Mouse (Mus musculus) adrenal gland, postnatal 10 days (tissue): ENCODE data around the gene Dpm2. TPM values are rescaled to one million over a fixed set of nuclear protein-coding genes. Genes with fewer than 3 reads are reported as not detected.
A peak's percentile ranks its signal among the peaks of the same experiment; 100 is the strongest.

ENCODE experiments used
- DNase-seq: peaks from one replicate; pipeline ENCODE4 v3.0.0; 2021; ENCODE audit warnings: mixed read lengths
- long read RNA-seq, 2 experiments: library from polyadenylated mRNA; stranded (forward); transcript quantifications; one replicate each; pipeline ENCODE4 v2.0.0; 2021
- total RNA-seq, 2 experiments: library from RNA; stranded (reverse); gene quantifications; 2 replicates each; pipeline ENCODE4 v1.2.3; 2021

Dpm2 gene
- 10 to 100 TPM; 44.4 to 49.9 TPM for total RNA-seq
- long read RNA-seq, experiment 1, transcript Dpm2-201 (4 exons, 869 nt) = major isoform, 25 of 46 reads
- long read RNA-seq, experiment 1, transcript Dpm2-202 (3 exons, 655 nt) = minor isoform, 9 of 46 reads
- long read RNA-seq, experiment 1, partial matches to known transcripts = 7 of 46 reads
- long read RNA-seq, experiment 1, other reads (novel, unspliced or antisense) = 3 of 46 reads
- long read RNA-seq, experiment 2, transcript Dpm2-202 (3 exons, 655 nt) = minor isoform, 5 of 36 reads
- long read RNA-seq, experiment 2, transcript Dpm2-201 (4 exons, 869 nt) = major isoform, 23 of 36 reads
- long read RNA-seq, experiment 2, partial matches to known transcripts = 1 of 36 reads
- long read RNA-seq, experiment 2, other reads (novel, unspliced or antisense) = 5 of 36 reads

DNA sequence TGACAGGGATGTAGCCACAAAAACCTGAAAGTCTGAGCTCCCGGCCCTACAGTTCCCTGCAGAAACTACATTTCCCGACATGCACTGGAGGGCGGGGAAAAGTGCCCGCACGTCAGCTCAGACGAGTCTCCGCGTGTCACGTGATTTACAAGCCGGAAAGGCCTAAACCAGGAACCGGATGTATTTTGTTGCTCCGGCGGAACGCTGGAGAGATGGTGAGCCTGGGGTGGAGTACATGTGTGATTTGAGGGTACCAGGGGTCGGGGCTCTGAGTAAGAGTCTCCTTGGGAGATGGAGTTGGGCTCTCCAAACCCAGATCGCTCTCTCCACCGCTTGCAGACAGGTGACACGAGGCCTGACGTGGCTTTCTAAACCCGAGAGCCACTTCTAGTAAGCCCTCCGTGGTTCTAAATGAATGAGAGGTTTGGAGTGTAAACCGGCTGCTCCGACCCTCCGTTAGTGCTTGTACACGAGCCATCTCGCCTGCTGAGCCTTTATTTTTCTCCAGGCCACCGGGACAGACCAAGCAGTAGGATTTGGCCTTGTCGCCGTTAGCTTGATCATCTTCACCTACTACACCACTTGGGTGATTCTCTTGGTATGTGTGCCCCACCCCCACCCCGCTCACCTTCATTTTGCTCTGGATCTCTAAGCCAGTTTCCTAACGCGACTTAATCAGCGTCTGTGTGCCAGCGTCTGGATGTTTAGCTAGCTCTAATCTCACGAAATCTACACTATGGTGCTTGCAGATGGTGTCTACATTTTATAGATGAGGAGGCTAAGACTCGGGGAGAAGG, at the start of gene Dpm2:
Gene Dpm2 (plus strand): TSS at position 161 of the 797 bp plus-strand sequence.
- DNase-seq = peak; percentile 93

GRCm38 (mm10) chr2:32524536-32525031, 46.1 kb upstream of the Dpm2 start:
- DNase-seq = no peak

DNA sequence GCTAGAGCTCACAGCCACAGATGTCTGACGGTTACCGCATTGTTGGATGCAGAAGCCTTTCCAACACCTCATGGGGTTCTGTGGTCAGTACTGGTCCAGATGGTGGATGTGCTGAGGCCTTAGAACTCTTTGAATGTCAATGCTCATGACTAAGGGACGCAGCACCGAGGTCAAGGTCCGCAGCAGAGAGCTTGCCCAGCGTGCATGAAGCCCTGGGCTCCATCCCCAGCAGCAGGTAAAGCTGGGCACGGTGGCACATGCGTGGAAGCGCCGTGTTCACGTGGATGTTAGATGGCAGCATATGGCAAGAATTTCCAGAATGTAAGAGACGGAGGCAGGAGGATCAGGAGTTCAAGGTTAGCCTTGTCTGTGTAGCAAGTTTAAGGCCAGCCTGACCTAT, 44.8 kb upstream of the Dpm2 start:
- no peak for DNase-seq

DNA sequence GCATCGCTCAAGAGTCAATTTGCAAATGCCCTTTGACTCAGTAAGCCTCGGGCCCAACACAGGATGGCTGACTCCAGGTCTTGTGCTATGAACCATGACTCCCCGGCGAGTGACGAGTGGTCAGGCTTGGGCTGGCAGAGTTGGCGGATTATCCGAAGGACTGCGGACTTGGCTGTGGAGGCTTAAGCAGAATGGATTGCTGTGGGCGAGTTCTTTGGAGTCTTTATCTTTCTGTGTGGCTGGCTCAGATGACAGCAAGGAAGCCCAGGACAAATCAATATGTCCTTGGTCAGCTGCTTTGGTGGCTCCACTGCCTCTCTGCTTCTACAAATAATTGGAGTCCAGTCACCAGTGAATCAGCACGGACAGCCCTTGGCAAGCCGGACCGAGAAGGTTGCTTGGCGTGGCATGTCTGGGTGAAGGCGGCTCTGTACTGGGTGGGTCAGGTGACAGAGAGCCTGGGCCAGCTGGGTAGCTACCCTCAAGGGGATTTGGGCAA, 43.1 kb upstream of the Dpm2 start:
- peak; percentile 77 for DNase-seq

DNA sequence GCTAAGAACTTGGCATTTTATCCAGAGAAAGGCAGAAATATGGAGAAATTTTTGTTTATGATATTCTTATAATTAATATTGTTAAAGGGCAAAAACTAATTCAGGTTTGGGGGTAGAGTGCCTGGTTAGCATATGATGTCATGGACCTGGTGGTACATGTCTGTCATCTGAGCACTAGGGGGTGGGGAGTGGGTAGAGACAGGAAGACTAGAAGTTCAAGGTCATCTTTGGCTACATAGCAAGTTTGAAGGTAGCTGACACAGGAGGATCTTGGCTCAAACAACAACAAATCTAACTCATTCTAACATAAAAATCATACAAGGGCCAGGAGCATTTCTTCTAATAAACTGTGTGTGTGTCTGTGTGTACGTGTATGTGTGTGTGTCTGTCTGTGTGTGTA, 42.3 kb upstream of the Dpm2 start:
- DNase-seq = no peak

GRCm38 (mm10) chr2:32530479-32530878, 40.2 kb upstream of the Dpm2 start:
- no peak for DNase-seq

DNA sequence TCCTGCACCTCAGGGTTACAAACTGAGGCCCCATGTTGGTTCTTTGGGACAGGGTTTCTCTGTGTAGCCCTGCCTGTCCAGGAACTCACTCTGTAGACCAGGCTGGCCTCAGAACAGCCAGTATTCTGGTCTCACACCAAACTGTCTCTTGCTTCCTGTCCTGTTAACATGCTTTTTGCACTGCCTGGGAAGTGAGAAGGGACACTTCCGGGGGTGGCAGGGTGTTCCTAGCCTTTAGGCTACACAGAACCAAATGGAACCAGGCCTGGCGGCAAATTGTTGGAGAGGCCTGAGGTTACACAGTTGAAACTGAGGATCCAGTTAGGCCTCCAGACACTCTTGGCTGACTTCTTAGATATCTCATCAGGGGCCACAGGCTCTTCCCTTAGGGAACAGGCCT, 37.5 kb upstream of the Dpm2 start:
- DNase-seq = peak; percentile 26

DNA sequence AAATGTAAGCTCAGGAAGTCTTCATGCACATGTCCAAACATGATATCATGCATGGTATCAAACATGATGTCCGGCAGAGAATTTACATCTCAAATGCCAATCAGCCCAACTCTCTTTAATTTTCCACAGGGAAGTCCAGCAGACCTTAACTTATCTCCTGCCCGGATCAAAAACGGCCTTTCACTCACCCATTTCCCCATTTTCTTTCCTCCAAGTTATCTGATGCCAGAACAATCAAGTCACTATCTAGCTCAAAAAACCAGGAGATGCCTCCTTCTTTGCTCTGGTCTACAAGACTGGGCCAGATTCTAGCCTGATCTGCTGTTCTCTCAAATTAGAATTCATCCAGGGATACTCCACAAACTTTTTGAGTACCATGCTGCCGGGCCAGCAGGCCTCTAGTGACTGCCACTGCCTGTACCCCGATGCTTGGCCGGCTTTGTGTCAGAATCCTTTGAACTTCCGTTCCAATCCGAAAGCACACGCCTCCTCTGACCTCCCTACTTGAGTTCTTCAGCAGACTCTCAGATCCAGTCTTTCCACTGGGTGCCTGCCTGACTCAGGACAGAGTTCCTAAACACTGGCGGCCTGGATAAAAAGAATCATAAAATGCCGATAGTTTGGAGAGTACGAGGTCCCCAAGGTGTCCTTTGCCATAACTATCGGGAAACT, 36.5 kb upstream of the Dpm2 start:
- peak; percentile 67 for DNase-seq

DNA sequence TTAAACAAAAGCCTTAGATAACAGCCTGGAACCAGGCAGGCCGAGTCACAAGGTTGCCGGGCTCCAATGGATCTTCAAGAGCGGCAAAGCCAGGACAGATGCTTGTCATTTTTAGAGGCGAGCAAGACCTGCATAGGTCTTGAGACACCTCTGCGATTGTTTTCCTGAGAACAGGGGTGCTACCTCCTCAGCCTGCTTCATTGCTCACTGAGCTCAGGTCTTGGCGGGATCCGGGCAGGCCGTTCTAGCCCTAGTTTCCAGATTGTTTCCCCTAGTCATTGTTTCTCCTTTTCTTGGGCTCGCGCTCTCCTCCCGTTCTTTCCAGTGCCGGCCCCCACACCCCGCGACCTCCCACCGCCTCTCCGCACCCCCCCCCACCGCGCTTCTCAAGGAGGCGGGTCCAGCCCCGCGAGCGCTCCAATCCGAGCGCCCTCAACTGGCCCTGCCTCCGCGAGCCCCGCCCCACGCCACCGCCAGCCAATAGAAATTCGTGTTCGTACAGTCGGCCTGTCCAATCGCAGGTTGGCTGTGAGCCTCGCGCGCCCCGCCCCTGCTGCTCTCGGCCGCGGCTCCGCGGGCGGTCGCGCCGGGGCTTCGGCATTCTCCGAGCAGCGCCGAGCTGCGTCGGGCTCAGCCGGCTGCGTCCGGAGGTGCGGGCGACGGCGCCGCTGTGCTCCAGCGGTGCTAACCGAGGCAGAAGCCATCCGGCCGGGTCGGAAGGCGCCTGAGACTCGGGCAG, 35.8 kb upstream of the Dpm2 start, which contains the start of gene Fam102a:
Gene Fam102a (plus strand): TSS at position 600 of the 739 bp plus-strand sequence.
- peak; percentile 99 for DNase-seq

- DNase-seq = peak; percentile 70
Observed at GRCm38 (mm10) chr2:32535501-32535991, 35.1 kb upstream of the Dpm2 start.

- DNase-seq = peak; percentile 53
Observed at GRCm38 (mm10) chr2:32536086-32536633, 34.5 kb upstream of the Dpm2 start.

DNA sequence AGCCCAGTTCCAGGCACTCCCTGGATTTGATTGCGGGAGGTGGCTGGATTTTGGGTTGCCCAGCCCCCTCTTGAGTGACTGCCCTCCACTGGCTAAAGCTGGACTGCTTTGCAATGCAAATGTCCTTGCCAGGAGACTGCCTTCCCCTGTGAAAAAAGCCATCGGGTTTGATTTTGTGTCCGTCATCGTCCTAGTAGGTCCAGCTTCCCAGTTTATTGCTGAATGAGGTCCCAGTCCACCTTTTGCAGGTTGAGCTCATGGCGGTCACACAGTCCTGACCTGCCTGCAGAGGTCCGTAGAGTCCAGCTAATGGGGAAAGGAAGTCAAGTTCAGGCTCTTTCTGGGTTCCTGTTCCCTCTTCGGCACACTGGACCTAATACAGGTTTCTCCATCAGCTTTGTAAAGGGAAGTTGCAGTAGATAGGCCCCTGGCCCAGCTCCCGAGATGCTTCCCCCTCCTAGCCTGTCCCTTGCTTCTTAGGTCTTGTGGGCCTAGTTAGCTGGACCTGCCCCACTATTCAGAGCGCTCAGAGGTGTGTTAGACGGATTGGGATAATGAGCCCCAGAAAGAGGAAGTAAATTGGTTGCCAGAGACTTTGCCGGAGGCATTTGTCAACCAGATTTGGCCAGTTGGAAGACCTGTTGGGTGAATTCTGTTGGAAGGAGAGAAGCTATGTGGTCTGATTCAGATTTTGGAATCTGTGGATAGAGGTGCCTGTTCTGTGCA, 33.9 kb upstream of the Dpm2 start:
- peak; percentile 72 for DNase-seq

- peak; percentile 42 for DNase-seq
Observed at GRCm38 (mm10) chr2:32537360-32537905, 33.2 kb upstream of the Dpm2 start.

GRCm38 (mm10) chr2:32537941-32538340, 32.7 kb upstream of the Dpm2 start:
- DNase-seq = peak; percentile 26

DNA sequence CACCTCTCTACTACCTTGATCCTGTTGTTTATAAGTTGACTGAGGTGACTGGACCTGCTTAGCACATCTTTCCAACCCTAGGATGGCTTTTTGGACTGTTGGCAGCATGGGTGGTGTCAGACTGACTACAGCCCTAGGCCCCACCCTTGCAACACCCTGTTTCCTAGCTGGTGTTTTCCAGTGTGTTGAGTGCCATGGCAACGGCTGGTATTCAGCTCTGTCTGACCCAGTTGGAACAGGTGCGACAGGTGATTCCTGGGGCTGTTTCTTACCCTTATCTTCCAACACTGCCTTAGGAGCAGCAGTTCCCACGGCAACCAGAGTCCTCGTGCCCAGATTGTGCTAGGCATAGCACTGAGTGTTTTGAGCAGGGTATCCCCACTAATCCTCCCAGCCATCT, 32.2 kb upstream of the Dpm2 start:
- DNase-seq = no peak

DNA sequence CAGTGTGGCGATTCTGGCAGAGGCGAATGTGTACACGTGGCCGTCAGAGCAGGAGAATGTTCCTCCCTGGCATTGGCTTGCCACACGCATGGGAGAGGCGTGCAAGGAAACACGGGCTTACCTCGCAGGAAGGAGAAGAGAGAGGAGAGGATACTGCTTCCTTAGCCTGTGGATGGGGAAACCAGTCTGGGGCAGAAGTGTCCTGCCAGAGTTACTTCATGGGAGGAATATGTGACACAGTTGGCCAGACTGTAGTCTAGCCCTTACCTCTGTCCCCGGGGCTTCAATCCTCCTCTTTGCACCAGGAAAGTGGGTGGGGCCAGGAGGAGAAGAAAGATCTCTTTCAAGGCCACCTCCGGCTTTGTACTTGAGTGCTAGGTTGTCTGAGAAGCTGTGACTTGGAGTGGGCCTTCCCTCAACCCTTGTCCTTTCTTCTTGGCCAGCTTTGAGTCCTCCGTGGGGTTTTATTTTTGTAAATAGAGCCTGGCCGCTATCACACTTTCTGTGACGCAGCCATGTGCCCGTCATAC, 31.1 kb upstream of the Dpm2 start:
- DNase-seq = peak; percentile 49

DNA sequence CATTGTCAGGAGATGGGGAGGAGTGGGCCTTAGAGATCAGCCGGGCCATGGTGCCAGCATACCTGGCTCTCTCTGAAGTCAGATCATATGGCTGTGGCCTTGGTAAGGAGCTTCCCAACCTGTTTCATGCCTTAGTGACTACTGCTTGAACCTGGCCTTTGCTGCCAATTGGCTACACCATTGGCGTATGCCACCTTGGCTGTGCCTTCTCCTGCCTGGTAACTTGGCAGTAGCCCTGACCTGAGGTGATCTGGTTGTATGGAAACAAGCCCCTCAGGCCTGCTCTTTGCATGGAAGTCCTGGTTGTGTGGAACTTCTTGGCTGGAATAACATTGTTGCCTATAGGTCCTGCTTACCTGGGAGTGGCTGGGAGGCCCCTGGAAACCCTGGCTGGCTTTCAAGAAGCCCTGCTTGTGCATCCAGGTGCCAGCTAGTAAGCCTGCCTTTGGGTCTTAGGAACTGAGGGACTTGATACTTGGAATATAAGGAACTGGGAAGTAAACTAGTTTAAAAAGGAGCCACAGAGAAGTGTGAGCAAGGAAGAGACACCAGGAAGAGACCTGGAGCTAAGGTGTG, 29.2 kb upstream of the Dpm2 start:
- DNase-seq = no peak

- DNase-seq = no peak
Observed at GRCm38 (mm10) chr2:32541986-32542573, 28.6 kb upstream of the Dpm2 start.

- no peak for DNase-seq
Observed at GRCm38 (mm10) chr2:32543031-32543449, 27.6 kb upstream of the Dpm2 start.
